Mouse (Mus musculus) embryonic fibroblast, embryonic 13.5 days (primary cell): ENCODE measurements at regions not wholly inside any gene's neighbourhood (a gene's known extent, or its start where the extent isn't known, plus 50 kb on each side); places are given as distances from the start of the nearest gene placed in this dataset.

Experiments
- CTCF ChIP-seq: IDR thresholded peaks from 2 replicates; pipeline ENCODE4 v1.5.1; 2011; ENCODE audit warnings: mild to moderate bottlenecking, control low read depth, low read length, moderate library complexity, borderline replicate concordance; ENCODE audit not compliant: insufficient read depth
- POLR2A ChIP-seq: IDR thresholded peaks from 2 replicates; pipeline ENCODE4 v1.6.1; 2011; ENCODE audit warnings: low read depth, mild to moderate bottlenecking, control low read depth, low read length, moderate library complexity

DNA sequence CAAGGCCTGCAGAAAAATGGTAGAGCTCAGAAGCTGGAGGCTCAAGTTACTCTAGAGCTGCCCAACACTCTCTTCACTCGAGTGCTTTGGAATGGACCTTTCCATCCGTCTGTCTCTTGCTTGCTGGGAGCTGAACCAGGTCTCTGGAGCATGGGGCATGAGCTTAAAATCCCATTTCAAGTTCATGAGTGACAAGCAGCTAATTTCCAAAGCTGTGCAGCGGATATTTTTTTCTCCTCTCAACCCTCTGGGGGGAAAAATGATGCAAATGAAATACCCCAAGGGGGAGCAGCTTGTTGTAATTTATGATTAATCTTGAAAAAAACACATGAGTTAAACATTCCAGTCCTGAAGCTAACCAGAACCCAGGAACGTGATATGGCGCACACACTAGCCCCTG, 101.2 kb upstream of the Habp2 start:
- TF ChIP-seq CTCF (no peak), POLR2A (no peak)
